Mouse (Mus musculus) stomach, embryonic 16.5 days (tissue): ENCODE results near the gene Smurf2. TPM values are rescaled to one million over a fixed set of nuclear protein-coding genes. Genes with fewer than 3 reads are reported as not detected.

Source experiments
- ATAC-seq: fragments of 200-750 bp; cut with Nextera tagmentation; 2 replicates; pipeline ENCODE4 v1.8.0; 2017; ENCODE audit warnings: moderate number of reproducible peaks, moderate TSS enrichment; ENCODE audit not compliant: insufficient read depth, low FRiP score
- H3K27ac ChIP-seq: fragments of 300-500 bp; sonication (generic); 2 replicates; pipeline ENCODE4 v1.5.1; 2014; ENCODE audit warnings: low read length
- H3K27me3 ChIP-seq: fragments of 300-500 bp; sonication (generic); 2 replicates; pipeline ENCODE4 v1.6.1; 2014; ENCODE audit warnings: low read length, control low read depth, mixed read lengths; ENCODE audit not compliant: control insufficient read depth, insufficient read depth
- H3K36me3 ChIP-seq: fragments of 300-500 bp; sonication (generic); 2 replicates; pipeline ENCODE4 v1.6.1; 2014; ENCODE audit warnings: low read length; ENCODE audit not compliant: control insufficient read depth, insufficient read depth
- H3K4me1 ChIP-seq: fragments of 300-500 bp; sonication (generic); 2 replicates; pipeline ENCODE4 v1.6.1; 2014; ENCODE audit warnings: low read length, control low read depth, mixed read lengths; ENCODE audit not compliant: control insufficient read depth, insufficient read depth
- H3K4me2 ChIP-seq: fragments of 300-500 bp; sonication (generic); 2 replicates; pipeline ENCODE4 v1.6.1; 2014; ENCODE audit warnings: low read depth, low read length, mixed read lengths
- H3K4me3 ChIP-seq: fragments of 300-500 bp; sonication (generic); replicated peaks from 2 replicates; pipeline ENCODE4 v1.5.1; 2014; ENCODE audit warnings: mild to moderate bottlenecking, low read length
- H3K9ac ChIP-seq: fragments of 300-500 bp; sonication (generic); 2 replicates; pipeline ENCODE4 v1.6.1; 2014; ENCODE audit warnings: low read length
- H3K9me3 ChIP-seq: fragments of 300-500 bp; sonication (generic); replicated peaks from 2 replicates; pipeline ENCODE4 v1.6.1; 2016; ENCODE audit warnings: low read length, control low read depth; ENCODE audit not compliant: control insufficient read depth
- WGBS: fragments of 180-500 bp; shearing (Covaris S2); extraction: QIAGEN DNeasy Blood & Tissue Kit; methylation state at CpG from one replicate; pipeline ENCODE4 v1.1.7; 2014; 5-methylcytosine and 5-hydroxymethylcytosine counted together
- polyA plus RNA-seq: library from polyadenylated mRNA; unstranded; fragments of >200 nt; fragmentation: Nextera tagmentation; extraction: Ambion mirVana; gene quantifications from 2 replicates; pipeline ENCODE4 v1.2.1, GENCODE M21; 2015

Smurf2 gene
- 11.4 and 14.2 TPM in 2 replicates for polyA plus RNA-seq

- Histone ChIP-seq H3K4me2 (peak within 1 kb of the TSS; percentile 68), H3K9me3 (no peaks in the 10 kb centered on the region), H3K4me3 (peak within 1 kb of the TSS; percentile 95), H3K36me3 (no peaks in the 10 kb centered on the region), H3K27ac (peak within 1 kb of the TSS; percentile 97), H3K9ac (peak within 1 kb of the TSS; percentile 97), H3K4me1 (peaks cover 12% of the 10 kb centered on the region), H3K27me3 (no peaks in the 10 kb centered on the region)
- 4% methylated on average over 36 of the region's 72 CpGs for WGBS
- ATAC-seq: peak; percentile 96
Measured at GRCm38 (mm10) chr11:106920551-106921379, at the start of gene Smurf2. Gene Smurf2, minus strand, starts transcription at chr11:106920715.

- no peak overlapping the region for H3K4me3 ChIP-seq
- no peak overlapping the region for H3K4me2 ChIP-seq
- no peak overlapping the region for H3K27ac ChIP-seq
- H3K9me3 ChIP-seq: no peaks in the 10 kb centered on the region
- ATAC-seq: no peak
- no peaks in the 10 kb centered on the region for H3K36me3 ChIP-seq
- H3K4me1 ChIP-seq: peaks cover 6% of the 10 kb centered on the region; the same call in 1 of the 2 replicates
- WGBS: 60% methylated on average over 8 of the region's 8 CpGs
- no peaks in the 10 kb centered on the region for H3K27me3 ChIP-seq
- H3K9ac ChIP-seq: no peak overlapping the region
Measured at GRCm38 (mm10) chr11:106969798-106970197, 49.3 kb upstream of the Smurf2 start.

GRCm38 (mm10) chr11:106967630-106968029, 47.1 kb upstream of the Smurf2 start:
- Histone ChIP-seq H3K27ac (peak overlapping the region; percentile 1; the same call in 1 of the 2 replicates), H3K9me3 (no peaks in the 10 kb centered on the region), H3K4me2 (no peak overlapping the region), H3K4me3 (no peak overlapping the region), H3K4me1 (peaks cover 6% of the 10 kb centered on the region; the same call in 1 of the 2 replicates), H3K36me3 (no peaks in the 10 kb centered on the region), H3K9ac (no peak overlapping the region), H3K27me3 (no peaks in the 10 kb centered on the region)
- 50% methylated on average over 10 of the region's 10 CpGs for WGBS
- no peak for ATAC-seq

GRCm38 (mm10) chr11:106965881-106966280, 45.4 kb upstream of the Smurf2 start:
- Histone ChIP-seq H3K27me3 (no peaks in the 10 kb centered on the region), H3K4me3 (no peak overlapping the region), H3K36me3 (no peaks in the 10 kb centered on the region), H3K4me2 (no peak overlapping the region), H3K9me3 (no peaks in the 10 kb centered on the region), H3K27ac (no peak overlapping the region), H3K9ac (no peak overlapping the region), H3K4me1 (peaks cover 10% of the 10 kb centered on the region)
- no peak for ATAC-seq
- 87% methylated on average over 4 of the region's 4 CpGs for WGBS

- no peak overlapping the region for H3K4me2 ChIP-seq
- H3K4me1 ChIP-seq: peaks cover 9% of the 10 kb centered on the region
- no peak overlapping the region for H3K4me3 ChIP-seq
- H3K27ac ChIP-seq: 0 out of 2 replicates have a peak overlapping the region, but pooled peaks have one; percentile 31
- H3K27me3 ChIP-seq: no peaks in the 10 kb centered on the region
- WGBS: 78% methylated on average over 9 of the region's 9 CpGs
- no peak for ATAC-seq
- no peaks in the 10 kb centered on the region for H3K36me3 ChIP-seq
- H3K9me3 ChIP-seq: no peaks in the 10 kb centered on the region
- H3K9ac ChIP-seq: no peak overlapping the region
Measured at GRCm38 (mm10) chr11:106962310-106962709, 41.8 kb upstream of the Smurf2 start.

- Histone ChIP-seq H3K36me3 (no peaks in the 10 kb centered on the region), H3K4me3 (no peak overlapping the region), H3K9me3 (no peaks in the 10 kb centered on the region), H3K27me3 (no peaks in the 10 kb centered on the region), H3K4me2 (no peak overlapping the region), H3K9ac (no peak overlapping the region), H3K4me1 (peaks cover 10% of the 10 kb centered on the region), H3K27ac (peak overlapping the region; percentile 31)
- WGBS: 62% methylated on average over 13 of the region's 13 CpGs
- ATAC-seq: 0 out of 2 replicates have a peak, but pooled peaks have one; percentile 57
Measured at GRCm38 (mm10) chr11:106961471-106962081, 41.1 kb upstream of the Smurf2 start.

GRCm38 (mm10) chr11:106959121-106959520, 38.6 kb upstream of the Smurf2 start:
- Histone ChIP-seq H3K4me2 (no peak overlapping the region), H3K4me3 (no peak overlapping the region), H3K4me1 (peaks cover 10% of the 10 kb centered on the region), H3K36me3 (no peaks in the 10 kb centered on the region), H3K27me3 (no peaks in the 10 kb centered on the region), H3K27ac (no peak overlapping the region), H3K9me3 (no peaks in the 10 kb centered on the region), H3K9ac (no peak overlapping the region)
- 89% methylated on average over 5 of the region's 5 CpGs for WGBS
- ATAC-seq: no peak

GRCm38 (mm10) chr11:106958407-106959071, 38.0 kb upstream of the Smurf2 start:
- Histone ChIP-seq H3K4me1 (peaks cover 10% of the 10 kb centered on the region), H3K4me2 (no peak overlapping the region), H3K27me3 (no peaks in the 10 kb centered on the region), H3K4me3 (no peak overlapping the region), H3K27ac (no peak overlapping the region), H3K9me3 (no peaks in the 10 kb centered on the region), H3K9ac (no peak overlapping the region), H3K36me3 (no peaks in the 10 kb centered on the region)
- no peak for ATAC-seq
- WGBS: 72% methylated on average over 6 of the region's 6 CpGs
